Mouse (Mus musculus) cortical plate, adult 2 months (tissue): ENCODE measurements around the gene Tmpo. TPM values are rescaled to one million over a fixed set of nuclear protein-coding genes. Genes with fewer than 3 reads are reported as not detected.
A peak's percentile ranks its signal among the peaks of the same experiment; 100 is the strongest.

Experiments
- H3K27ac ChIP-seq: fragments of 200-500 bp; 2 replicates; pipeline ENCODE4 v1.5.1; 2012; ENCODE audit warnings: low read length, control low read depth, inconsistent platforms; ENCODE audit not compliant: insufficient read depth
- H3K4me1 ChIP-seq: fragments of 200-500 bp; 2 replicates; pipeline ENCODE4 v1.6.1; 2011; ENCODE audit warnings: low read length; ENCODE audit not compliant: control insufficient read depth, insufficient read depth
- H3K4me3 ChIP-seq: fragments of 200-500 bp; 2 replicates; pipeline ENCODE4 v1.5.1; 2011; ENCODE audit warnings: mild to moderate bottlenecking, low read length, control low read depth; ENCODE audit not compliant: insufficient read depth
- CTCF ChIP-seq: fragments of 200-500 bp; IDR thresholded peaks from 2 replicates; pipeline ENCODE4 v1.5.1; 2011; ENCODE audit warnings: mild to moderate bottlenecking, control low read depth, low read length; ENCODE audit not compliant: insufficient read depth; ENCODE audit errors: extremely low read depth
- POLR2A ChIP-seq: fragments of 200-500 bp; IDR thresholded peaks from 2 replicates; pipeline ENCODE4 v1.6.1; 2011; ENCODE audit warnings: mild to moderate bottlenecking, low read length, control low read depth; ENCODE audit not compliant: insufficient read depth; ENCODE audit errors: extremely low read depth
- polyA plus RNA-seq: library from polyadenylated mRNA; depleted of rRNA; stranded (reverse); fragments of >200 nt; gene quantifications from 2 replicates; pipeline ENCODE4 v1.2.3, GENCODE M21; 2012

The Tmpo gene
- polyA plus RNA-seq, 1 experiment, result 32.5 TPM

GRCm38 (mm10) chr10:91200581-91200980, 19.5 kb upstream of the Tmpo start:
- no peak overlapping the region for H3K4me3 ChIP-seq
- no peak overlapping the region for H3K27ac ChIP-seq
- TF ChIP-seq CTCF (no peak), POLR2A (no peak)
- no peaks in the 10 kb centered on the region for H3K4me1 ChIP-seq

- 0 out of 2 replicates have a peak, but pooled peaks cover 2% of the 10 kb centered on the region for H3K4me1 ChIP-seq
- no peak overlapping the region for H3K4me3 ChIP-seq
- no peak overlapping the region for H3K27ac ChIP-seq
- TF ChIP-seq POLR2A, result no peak
- no peak for TF ChIP-seq CTCF
These were observed 18.2 kb upstream of the Tmpo start for GRCm38 (mm10) chr10:91199238-91199780.

- Histone ChIP-seq H3K4me1 (0 out of 2 replicates have a peak, but pooled peaks cover 2% of the 10 kb centered on the region), H3K4me3 (no peak overlapping the region), H3K27ac (no peak overlapping the region)
- TF ChIP-seq CTCF (no peak), POLR2A (no peak)
These were observed 16.6 kb upstream of the Tmpo start for GRCm38 (mm10) chr10:91197704-91198103.

DNA sequence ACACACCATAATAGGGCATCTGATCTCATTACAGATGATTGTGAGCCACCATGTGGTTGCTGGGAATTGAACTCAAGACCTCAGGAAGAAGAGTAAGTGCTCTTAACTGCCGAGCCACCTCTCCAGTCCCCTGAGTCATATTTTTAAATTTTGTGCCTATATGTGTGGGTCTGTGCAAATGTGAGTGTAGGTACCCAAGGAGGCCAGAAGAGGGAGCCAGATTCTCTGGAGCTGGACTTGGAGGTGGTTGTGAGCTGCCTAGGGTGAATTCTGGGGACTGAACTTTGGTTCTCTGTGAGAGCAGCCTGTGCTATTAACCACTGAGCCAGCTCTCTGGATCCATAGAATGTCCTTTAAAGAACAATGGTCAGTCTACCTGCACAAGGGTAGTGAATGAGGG, 15.7 kb upstream of the Tmpo start:
- H3K27ac ChIP-seq, result no peak overlapping the region
- TF ChIP-seq CTCF (no peak), POLR2A (no peak)
- H3K4me1 ChIP-seq, result 0 out of 2 replicates have a peak, but pooled peaks cover 2% of the 10 kb centered on the region
- H3K4me3 ChIP-seq, result no peak overlapping the region

DNA sequence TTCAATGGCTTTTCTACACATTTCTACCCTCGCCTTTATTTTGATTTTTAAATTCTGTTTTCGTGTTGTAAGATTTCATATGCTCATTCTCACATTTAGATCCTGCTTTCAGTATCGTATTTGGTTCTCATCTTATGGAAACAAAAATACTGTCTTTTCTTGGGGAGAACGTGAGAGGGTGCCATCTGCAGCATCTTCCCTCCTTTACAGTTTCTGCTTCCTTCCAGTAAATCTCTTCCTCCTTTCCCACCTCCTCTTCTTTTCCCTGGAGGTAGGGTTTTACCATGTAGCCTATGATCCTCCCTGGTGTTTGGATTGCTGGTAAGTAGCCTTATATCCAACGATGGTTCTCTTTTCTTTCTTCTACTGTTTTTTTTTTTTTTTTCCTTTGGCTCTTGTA, 14.6 kb upstream of the Tmpo start:
- H3K4me1 ChIP-seq, result 0 out of 2 replicates have a peak, but pooled peaks cover 2% of the 10 kb centered on the region
- no peak for TF ChIP-seq POLR2A
- no peak for TF ChIP-seq CTCF

DNA sequence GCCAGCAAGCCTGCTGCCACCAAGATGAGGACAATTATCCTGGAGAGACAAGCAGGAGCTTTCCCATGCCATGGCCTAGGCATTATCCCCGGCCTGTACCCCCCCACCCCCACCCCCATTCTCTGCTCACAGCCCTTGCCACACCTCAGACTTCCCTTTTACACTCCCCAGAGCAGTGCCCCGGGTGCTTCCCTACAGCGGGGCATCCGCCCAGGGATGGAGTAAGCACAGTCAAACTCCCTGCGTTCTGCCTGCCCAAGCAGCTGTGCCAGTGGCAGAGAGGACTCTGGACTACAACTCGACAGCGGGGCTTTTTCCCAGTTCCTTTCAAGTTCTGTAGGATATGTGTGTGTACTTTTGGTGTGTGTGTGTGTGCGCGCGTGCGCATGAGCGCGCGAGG, 14.0 kb upstream of the Tmpo start:
- no peak overlapping the region for H3K27ac ChIP-seq
- TF ChIP-seq POLR2A (no peak), CTCF (no peak)
- H3K4me1 ChIP-seq, result 0 out of 2 replicates have a peak, but pooled peaks cover 2% of the 10 kb centered on the region
- no peak overlapping the region for H3K4me3 ChIP-seq

More for the DNA sequence above, 14.6 kb upstream of the Tmpo start:
- Histone ChIP-seq H3K27ac (no peak overlapping the region), H3K4me3 (no peak overlapping the region)

GRCm38 (mm10) chr10:91191851-91192250, 10.7 kb upstream of the Tmpo start:
- no peak overlapping the region for H3K27ac ChIP-seq
- peaks cover 4% of the 10 kb centered on the region; the same call in 1 of the 2 replicates for H3K4me1 ChIP-seq
- H3K4me3 ChIP-seq, result no peak overlapping the region
- TF ChIP-seq CTCF, result no peak
- TF ChIP-seq POLR2A, result no peak

GRCm38 (mm10) chr10:91189476-91189875, 8.4 kb upstream of the Tmpo start:
- H3K4me3 ChIP-seq, result no peak overlapping the region
- TF ChIP-seq CTCF (no peak), POLR2A (no peak)

GRCm38 (mm10) chr10:91188684-91189287, 7.7 kb upstream of the Tmpo start:
- no peak overlapping the region for H3K27ac ChIP-seq
- peaks cover 2% of the 10 kb centered on the region; the same call in 1 of the 2 replicates for H3K4me1 ChIP-seq

More at GRCm38 (mm10) chr10:91189476-91189875, 8.4 kb upstream of the Tmpo start:
- H3K27ac ChIP-seq, result no peak overlapping the region
- peaks cover 2% of the 10 kb centered on the region; the same call in 1 of the 2 replicates for H3K4me1 ChIP-seq

GRCm38 (mm10) chr10:91187872-91188271, 6.8 kb upstream of the Tmpo start:
- no peak overlapping the region for H3K27ac ChIP-seq
- peak overlapping the region; percentile 26 for H3K4me3 ChIP-seq
- TF ChIP-seq POLR2A (peak; percentile 14; the same call in 1 of the 2 replicates), CTCF (peak; percentile 66)
- peaks cover 2% of the 10 kb centered on the region; the same call in 1 of the 2 replicates for H3K4me1 ChIP-seq

More at GRCm38 (mm10) chr10:91188684-91189287, 7.7 kb upstream of the Tmpo start:
- H3K4me3 ChIP-seq, result no peak overlapping the region
- TF ChIP-seq CTCF (no peak), POLR2A (no peak)
